Mouse (Mus musculus): ENCODE data around the gene Slc18a3.

- TF ChIP-seq GATA1 (IDR thresholded peaks at IDR 0.05; ENCODE audit: low read length) (no peak), TAL1 (IDR thresholded peaks at IDR 0.05; ENCODE audit: low read length) (no peak)
Observed at GRCm38 (mm10) chr14:32465506-32465870, 838 bp upstream of the Slc18a3 start.
